Mouse (Mus musculus) liver, postnatal 0 days (tissue): Measurements from ENCODE around the gene Gpr3. TPM values are rescaled to one million over a fixed set of nuclear protein-coding genes. Genes with fewer than 3 reads are reported as not detected.

Source experiments
- ATAC-seq: fragments of 200-750 bp; cut with Nextera tagmentation; 2 replicates; pipeline ENCODE4 v1.8.0; 2017; ENCODE audit warnings: mild to moderate bottlenecking, moderate library complexity
- DNase-seq: peaks from one replicate; pipeline ENCODE4 v3.0.0-alpha.2; 2016
- H3K27ac ChIP-seq: fragments of 300-500 bp; sonication (generic); 2 replicates; pipeline ENCODE4 v1.5.1; 2014; ENCODE audit warnings: antibody characterized with exemption, moderate library complexity, mild to moderate bottlenecking, low read depth
- H3K27me3 ChIP-seq: fragments of 300-500 bp; sonication (generic); 2 replicates; pipeline ENCODE4 v1.6.1; 2014; ENCODE audit warnings: low read length, control low read depth, mixed read lengths; ENCODE audit not compliant: insufficient read depth
- H3K36me3 ChIP-seq: fragments of 300-500 bp; sonication (generic); replicated peaks from 2 replicates; pipeline ENCODE4 v1.6.1; 2014; ENCODE audit warnings: mild to moderate bottlenecking, control low read depth, low read length, moderate library complexity, mixed read lengths; ENCODE audit not compliant: insufficient read depth
- H3K4me1 ChIP-seq: fragments of 300-500 bp; sonication (generic); 2 replicates; pipeline ENCODE4 v1.6.1; 2014; ENCODE audit warnings: antibody characterized with exemption, mild to moderate bottlenecking, control low read depth; ENCODE audit not compliant: insufficient read depth
- H3K4me2 ChIP-seq: fragments of 300-500 bp; sonication (generic); 2 replicates; pipeline ENCODE4 v1.6.1; 2014; ENCODE audit warnings: low read depth, mild to moderate bottlenecking, low read length, moderate library complexity, mixed read lengths
- H3K4me3 ChIP-seq: fragments of 300-500 bp; sonication (generic); 2 replicates; pipeline ENCODE4 v1.5.1; 2014; ENCODE audit warnings: low read depth, low read length
- H3K9ac ChIP-seq: fragments of 300-500 bp; sonication (generic); replicated peaks from 2 replicates; pipeline ENCODE4 v1.6.1; 2014; ENCODE audit warnings: mild to moderate bottlenecking, moderate library complexity
- H3K9me3 ChIP-seq: fragments of 300-500 bp; sonication (generic); 2 replicates; pipeline ENCODE4 v1.6.1; 2016; ENCODE audit warnings: mild to moderate bottlenecking, control low read depth, low read length, mixed read lengths
- CTCF ChIP-seq: sonication (generic); IDR thresholded peaks from 2 replicates; pipeline ENCODE4 v1.5.1; 2016; ENCODE audit warnings: antibody characterized with exemption, low read depth
- EP300 ChIP-seq: IDR thresholded peaks from 2 replicates; pipeline ENCODE4 v1.6.1; 2016; ENCODE audit warnings: antibody characterized with exemption, low read depth, mild to moderate bottlenecking
- WGBS: fragments of 180-500 bp; shearing (Covaris S2); extraction: QIAGEN DNeasy Blood & Tissue Kit; methylation state at CpG from one replicate; pipeline ENCODE4 v1.1.7; 2014; ENCODE audit not compliant: insufficient replicate concordance; 5-methylcytosine and 5-hydroxymethylcytosine counted together
- polyA plus RNA-seq: library from polyadenylated mRNA; unstranded; fragments of >200 nt; fragmentation: Nextera tagmentation; extraction: Ambion mirVana; gene quantifications from 2 replicates; pipeline ENCODE4 v1.2.1, GENCODE M21; 2015

The Gpr3 gene
- polyA plus RNA-seq, 1 experiment from 2014 or later: not detected

DNA sequence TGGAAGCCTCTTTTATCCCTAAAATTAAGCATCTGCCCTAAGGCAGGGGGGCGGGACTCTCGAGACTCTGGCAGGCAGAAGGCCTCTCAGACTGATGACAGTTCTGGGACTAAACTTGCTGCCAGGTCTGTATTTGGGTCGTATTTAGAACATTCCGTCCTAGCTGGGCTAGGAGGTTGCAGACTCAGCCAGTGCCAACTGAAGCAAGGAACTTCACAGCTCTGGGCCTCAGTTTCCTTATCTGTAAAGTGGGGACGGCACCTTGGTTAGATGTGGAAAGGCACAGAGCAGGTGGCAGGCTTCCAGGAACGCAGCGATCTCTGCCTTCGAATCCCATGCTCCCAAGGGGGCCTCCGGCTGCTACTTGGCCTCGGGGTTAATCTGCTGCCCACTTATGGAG is 13.7 kb upstream of the Gpr3 start:
- Histone ChIP-seq H3K27ac (no peak overlapping the region), H3K36me3 (no peaks in the 10 kb centered on the region), H3K4me2 (no peak overlapping the region), H3K4me1 (no peaks in the 10 kb centered on the region), H3K9me3 (no peaks in the 10 kb centered on the region), H3K9ac (no peak overlapping the region), H3K27me3 (peaks cover 14% of the 10 kb centered on the region; the same call in 1 of the 2 replicates), H3K4me3 (no peak overlapping the region)
- DNase-seq: no peak
- TF ChIP-seq CTCF (no peak), EP300 (no peak)
- WGBS: 74% methylated on average over 10 of the region's 10 CpGs
- ATAC-seq: no peak

DNA sequence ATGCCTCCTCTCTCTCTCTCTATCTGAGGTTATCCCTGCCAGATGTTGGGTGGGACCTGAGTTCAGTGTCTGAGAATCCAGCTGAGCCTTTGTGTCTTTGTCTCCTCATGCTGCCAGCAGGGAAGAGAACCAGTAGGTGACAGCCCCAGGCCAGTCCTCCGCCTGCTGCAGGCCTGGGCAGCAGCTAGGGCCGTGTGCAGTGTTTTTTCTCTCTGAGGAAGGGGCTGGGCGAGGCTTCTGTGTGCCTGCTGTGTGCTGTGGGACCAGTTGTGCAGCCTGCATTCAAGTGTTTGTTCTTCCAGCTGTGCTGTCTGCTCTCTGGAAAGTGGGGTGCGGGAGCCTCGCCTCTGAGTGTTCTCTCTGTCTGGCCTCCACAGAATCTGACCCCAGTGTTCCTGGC is 11.5 kb upstream of the Gpr3 start:
- no peak for ATAC-seq
- TF ChIP-seq EP300: no peak
- no peak for TF ChIP-seq CTCF
- no peak overlapping the region for H3K27ac ChIP-seq
- no peak overlapping the region for H3K4me3 ChIP-seq
- no peaks in the 10 kb centered on the region for H3K9me3 ChIP-seq
- no peak for DNase-seq
- H3K4me1 ChIP-seq: no peaks in the 10 kb centered on the region
- WGBS: 63% methylated on average over 4 of the region's 5 CpGs
- H3K27me3 ChIP-seq: peaks cover 14% of the 10 kb centered on the region; the same call in 1 of the 2 replicates
- no peaks in the 10 kb centered on the region for H3K36me3 ChIP-seq
- no peak overlapping the region for H3K4me2 ChIP-seq
- no peak overlapping the region for H3K9ac ChIP-seq

DNA sequence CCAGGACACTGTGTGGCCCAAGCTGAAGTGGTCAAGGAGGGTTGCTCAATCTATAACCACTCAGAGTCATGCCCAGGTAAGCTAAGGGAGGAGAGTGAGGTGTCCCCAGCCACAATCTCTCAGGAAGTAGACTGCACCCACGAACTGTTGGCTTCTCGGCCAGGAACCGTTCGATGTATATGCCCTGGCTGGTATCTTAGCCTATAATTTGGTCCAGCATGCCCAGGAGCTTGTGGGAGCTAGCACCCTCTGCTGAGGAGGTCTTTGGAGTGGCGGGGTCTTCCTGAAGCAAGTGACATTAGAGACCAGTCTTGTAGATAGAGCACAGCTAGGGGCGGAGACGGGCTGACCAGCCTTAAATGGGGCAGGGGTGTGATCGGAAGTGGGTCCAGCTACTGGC is 9.4 kb upstream of the Gpr3 start:
- no peak for TF ChIP-seq EP300
- TF ChIP-seq CTCF: no peak
- H3K9ac ChIP-seq: no peak overlapping the region
- WGBS: 71% methylated on average over 8 of the region's 8 CpGs
- H3K27ac ChIP-seq: no peak overlapping the region
- no peaks in the 10 kb centered on the region for H3K36me3 ChIP-seq
- no peak for DNase-seq
- ATAC-seq: no peak
- no peak overlapping the region for H3K4me3 ChIP-seq
- H3K27me3 ChIP-seq: peaks cover 17% of the 10 kb centered on the region; the same call in 1 of the 2 replicates
- H3K4me1 ChIP-seq: no peaks in the 10 kb centered on the region
- H3K4me2 ChIP-seq: no peak overlapping the region
- no peaks in the 10 kb centered on the region for H3K9me3 ChIP-seq

DNA sequence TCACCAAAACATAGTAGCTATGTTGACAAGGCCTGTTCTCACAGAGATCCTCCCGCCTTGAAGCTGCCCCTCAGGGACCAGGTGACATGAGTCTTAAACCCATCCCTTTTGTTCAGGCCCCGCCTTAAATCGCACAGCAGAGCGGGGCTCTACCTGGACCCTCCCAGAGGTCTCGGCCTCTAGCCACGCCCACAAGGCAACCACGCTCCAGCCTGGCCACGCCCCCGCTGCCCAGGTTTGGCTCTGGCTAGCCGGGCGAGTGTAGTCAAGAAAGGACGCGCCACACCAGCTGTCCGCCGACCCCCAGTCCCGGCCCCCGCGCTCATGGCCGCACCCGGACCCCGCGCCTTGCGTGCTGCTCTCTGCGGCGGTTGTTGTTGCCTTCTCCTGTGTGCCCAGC is 8.3 kb upstream of the Gpr3 start:
- Histone ChIP-seq H3K4me3 (peak overlapping the region; percentile 14), H3K9ac (0 out of 2 replicates have a peak overlapping the region, but pooled peaks have one; percentile 31)

DNA sequence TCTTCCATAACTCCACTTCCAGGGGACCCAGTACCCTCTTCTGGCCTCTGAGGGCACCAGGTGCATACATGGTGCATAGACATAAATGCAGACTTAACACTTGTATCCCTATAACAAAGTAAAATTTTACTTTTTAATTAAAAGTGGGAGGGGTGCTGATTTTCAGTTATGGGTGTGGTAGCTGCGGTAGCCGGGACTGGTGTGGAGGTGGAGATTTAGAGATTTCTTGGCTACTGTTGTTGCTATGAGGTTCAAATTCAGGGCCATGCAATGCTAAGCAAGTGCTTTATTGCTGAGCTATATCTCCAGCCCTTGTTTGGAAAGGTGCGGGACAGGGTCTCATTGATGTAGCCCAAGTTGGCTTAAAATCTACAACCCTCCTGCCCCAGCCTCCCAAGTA is 6.4 kb upstream of the Gpr3 start:
- Histone ChIP-seq H3K4me1 (no peaks in the 10 kb centered on the region), H3K9ac (no peak overlapping the region), H3K36me3 (no peaks in the 10 kb centered on the region), H3K4me2 (no peak overlapping the region), H3K9me3 (no peaks in the 10 kb centered on the region), H3K27me3 (peaks cover 22% of the 10 kb centered on the region; the same call in 1 of the 2 replicates), H3K27ac (no peak overlapping the region), H3K4me3 (no peak overlapping the region)
- no peak for DNase-seq
- 61% methylated on average over 3 of the region's 3 CpGs for WGBS
- no peak for TF ChIP-seq EP300
- TF ChIP-seq CTCF: no peak
- no peak for ATAC-seq

More for the DNA sequence above, 8.3 kb upstream of the Gpr3 start:
- Histone ChIP-seq H3K36me3 (no peaks in the 10 kb centered on the region), H3K27ac (no peak overlapping the region), H3K27me3 (peaks cover 17% of the 10 kb centered on the region; the same call in 1 of the 2 replicates), H3K9me3 (no peaks in the 10 kb centered on the region), H3K4me1 (no peaks in the 10 kb centered on the region), H3K4me2 (peak overlapping the region; percentile 54)
- ATAC-seq (peak; percentile 44; the same call in 1 of the 2 replicates), DNase-seq (peak; percentile 70)
- TF ChIP-seq EP300: no peak
- no peak for TF ChIP-seq CTCF
- WGBS: 7% methylated on average over 25 of the region's 25 CpGs

DNA sequence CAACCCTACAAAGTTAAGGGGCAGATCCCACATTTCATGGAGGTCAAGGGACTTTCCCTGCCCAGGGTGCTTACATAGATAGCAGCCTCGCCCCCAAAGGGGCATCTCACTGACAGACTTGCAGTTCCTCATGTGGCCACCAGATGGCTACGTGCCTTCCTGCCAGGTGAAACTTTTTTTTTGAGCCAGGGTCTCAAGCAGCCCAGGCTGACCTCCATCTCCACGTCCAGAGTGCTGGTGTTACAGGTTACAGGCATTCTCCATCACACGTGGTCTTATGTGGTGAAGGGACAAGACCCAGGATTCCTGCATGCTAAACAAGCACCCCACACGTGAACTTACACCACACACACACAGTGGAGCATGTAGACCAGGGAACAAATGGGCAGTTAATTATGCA is 5.3 kb upstream of the Gpr3 start:
- no peak overlapping the region for H3K27ac ChIP-seq
- H3K9me3 ChIP-seq: no peaks in the 10 kb centered on the region
- DNase-seq: peak; percentile 68
- no peak for ATAC-seq
- H3K27me3 ChIP-seq: peaks cover 33% of the 10 kb centered on the region
- WGBS: 5% methylated on average over 5 of the region's 5 CpGs
- no peak overlapping the region for H3K9ac ChIP-seq
- H3K4me1 ChIP-seq: peaks cover 8% of the 10 kb centered on the region
- no peak overlapping the region for H3K4me3 ChIP-seq
- no peak for TF ChIP-seq EP300
- TF ChIP-seq CTCF: peak; percentile 96
- no peaks in the 10 kb centered on the region for H3K36me3 ChIP-seq
- no peak overlapping the region for H3K4me2 ChIP-seq

DNA sequence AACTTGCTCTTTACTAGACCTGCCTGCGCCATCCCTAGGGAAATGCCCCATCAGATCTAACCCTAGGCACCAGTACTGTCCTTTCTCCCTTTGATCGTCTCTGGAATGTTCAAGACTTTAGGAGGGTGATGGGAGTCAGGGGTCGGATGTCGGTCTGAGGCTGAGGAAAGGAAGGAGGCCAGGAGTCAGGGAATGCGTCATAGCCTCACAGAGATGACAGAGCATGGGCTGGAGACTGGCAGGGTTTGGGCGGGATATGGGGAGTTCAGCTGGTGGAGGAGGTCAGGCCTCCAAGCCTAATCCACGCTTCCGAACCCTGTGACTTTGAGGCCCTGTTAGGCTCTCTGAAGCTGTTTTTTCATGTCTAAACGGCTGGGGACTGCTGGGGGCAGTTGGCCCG is 1.3 kb upstream of the Gpr3 start:
- H3K9me3 ChIP-seq: no peaks in the 10 kb centered on the region
- peaks cover 47% of the 10 kb centered on the region for H3K27me3 ChIP-seq
- no peaks in the 10 kb centered on the region for H3K36me3 ChIP-seq
- no peak overlapping the region for H3K4me2 ChIP-seq
- no peak for ATAC-seq
- H3K4me3 ChIP-seq: no peak overlapping the region
- no peak for DNase-seq
- H3K4me1 ChIP-seq: peaks cover 17% of the 10 kb centered on the region
- no peak overlapping the region for H3K27ac ChIP-seq
- no peak overlapping the region for H3K9ac ChIP-seq
- TF ChIP-seq EP300 (no peak), CTCF (no peak)
- 41% methylated on average over 8 of the region's 10 CpGs for WGBS
